Mouse (Mus musculus): ENCODE data around the gene Tekt5. TPM values are rescaled to one million over a fixed set of nuclear protein-coding genes. Genes with fewer than 3 reads are reported as not detected.
A peak's percentile ranks its signal among the peaks of the same experiment; 100 is the strongest.

Gene Tekt5
- polyA plus RNA-seq, 1 experiment, result 0.14 TPM

GRCm38 (mm10) chr16:10384544-10384943 is 10.7 kb downstream of the Tekt5 start:
- 65% methylated on average over 3 of the region's 3 CpGs for WGBS
- no peak for DNase-seq (ENCODE audit: low read depth in 1 of 2, low spot score in 2 of 2)

GRCm38 (mm10) chr16:10384060-10384497 is 11.2 kb downstream of the Tekt5 start:
- Histone ChIP-seq H3K27me3 (ENCODE audit: control insufficient read depth, insufficient read depth, low read length) (no peaks in the 10 kb centered on the region), H3K36me3 (ENCODE audit: control insufficient read depth, insufficient read depth, low read length) (no peaks in the 10 kb centered on the region), H3K4me3 (ENCODE audit: extremely low read depth, insufficient read depth, insufficient read length) (peak overlapping the region; percentile 59), H3K27ac (ENCODE audit: insufficient read depth, low read length) (peak overlapping the region; percentile 57), H3K4me1 (ENCODE audit: control insufficient read depth, insufficient read depth, insufficient read length) (no peaks in the 10 kb centered on the region)
- 26% methylated on average over 8 of the region's 8 CpGs for WGBS
- TF ChIP-seq POLR2A (IDR thresholded peaks at IDR 0.05; ENCODE audit: low read depth, low read length) (no peak), CTCF (IDR thresholded peaks at IDR 0.05; ENCODE audit: extremely low read depth, insufficient read depth, insufficient read length, insufficient replicate concordance) (no peak)
- DNase-seq (ENCODE audit: low read depth in 1 of 2, low spot score in 2 of 2), result peak; percentile 18 to 27

More at GRCm38 (mm10) chr16:10384544-10384943, 10.7 kb downstream of the Tekt5 start:
- Histone ChIP-seq H3K27ac (ENCODE audit: insufficient read depth, low read length) (no peak overlapping the region), H3K4me1 (ENCODE audit: control insufficient read depth, insufficient read depth, insufficient read length) (no peaks in the 10 kb centered on the region), H3K4me3 (ENCODE audit: extremely low read depth, insufficient read depth, insufficient read length) (no peak overlapping the region), H3K36me3 (ENCODE audit: control insufficient read depth, insufficient read depth, low read length) (no peaks in the 10 kb centered on the region), H3K27me3 (ENCODE audit: control insufficient read depth, insufficient read depth, low read length) (no peaks in the 10 kb centered on the region)
- TF ChIP-seq POLR2A (IDR thresholded peaks at IDR 0.05; ENCODE audit: low read depth, low read length) (no peak), CTCF (IDR thresholded peaks at IDR 0.05; ENCODE audit: extremely low read depth, insufficient read depth, insufficient read length, insufficient replicate concordance) (no peak)

- TF ChIP-seq POLR2A (IDR thresholded peaks at IDR 0.05; ENCODE audit: low read depth, low read length), result no peak
- no peak for TF ChIP-seq CTCF (IDR thresholded peaks at IDR 0.05; ENCODE audit: extremely low read depth, insufficient read depth, insufficient read length, insufficient replicate concordance)
These were observed 15.8 kb downstream of the Tekt5 start for GRCm38 (mm10) chr16:10379531-10379930.

GRCm38 (mm10) chr16:10377286-10377685 is 18.0 kb downstream of the Tekt5 start:
- Histone ChIP-seq H3K27me3 (ENCODE audit: control insufficient read depth, insufficient read depth, low read length) (no peaks in the 10 kb centered on the region), H3K36me3 (ENCODE audit: control insufficient read depth, insufficient read depth, low read length) (no peaks in the 10 kb centered on the region), H3K4me3 (ENCODE audit: extremely low read depth, insufficient read depth, insufficient read length) (no peak overlapping the region), H3K4me1 (ENCODE audit: control insufficient read depth, insufficient read depth, insufficient read length) (no peaks in the 10 kb centered on the region), H3K27ac (ENCODE audit: insufficient read depth, low read length) (no peak overlapping the region)
- WGBS, result 75% methylated on average over 1 of the region's 1 CpGs
- no peak for TF ChIP-seq CTCF (IDR thresholded peaks at IDR 0.05; ENCODE audit: extremely low read depth, insufficient read depth, insufficient read length, insufficient replicate concordance)
- TF ChIP-seq POLR2A (IDR thresholded peaks at IDR 0.05; ENCODE audit: low read depth, low read length), result no peak
- DNase-seq (ENCODE audit: low read depth in 1 of 2, low spot score in 2 of 2), result no peak

More at GRCm38 (mm10) chr16:10379531-10379930, 15.8 kb downstream of the Tekt5 start:
- no peaks in the 10 kb centered on the region for H3K27me3 ChIP-seq (ENCODE audit: control insufficient read depth, insufficient read depth, low read length)
- 73% methylated on average over 2 of the region's 2 CpGs for WGBS
- no peaks in the 10 kb centered on the region for H3K36me3 ChIP-seq (ENCODE audit: control insufficient read depth, insufficient read depth, low read length)
- H3K4me3 ChIP-seq (ENCODE audit: extremely low read depth, insufficient read depth, insufficient read length), result no peak overlapping the region
- no peaks in the 10 kb centered on the region for H3K4me1 ChIP-seq (ENCODE audit: control insufficient read depth, insufficient read depth, insufficient read length)
- DNase-seq (ENCODE audit: low read depth in 1 of 2, low spot score in 2 of 2), result no peak
- no peak overlapping the region for H3K27ac ChIP-seq (ENCODE audit: insufficient read depth, low read length)

GRCm38 (mm10) chr16:10374254-10375011 is 20.9 kb downstream of the Tekt5 start:
- 53% methylated on average over 13 of the region's 13 CpGs for WGBS
- DNase-seq (ENCODE audit: low read depth in 1 of 2, low spot score in 2 of 2), result no peak

GRCm38 (mm10) chr16:10372372-10372771 is 22.9 kb downstream of the Tekt5 start:
- 83% methylated on average over 4 of the region's 4 CpGs for WGBS
- TF ChIP-seq CTCF (IDR thresholded peaks at IDR 0.05; ENCODE audit: extremely low read depth, insufficient read depth, insufficient read length, insufficient replicate concordance) (no peak), POLR2A (IDR thresholded peaks at IDR 0.05; ENCODE audit: low read depth, low read length) (no peak)

More at GRCm38 (mm10) chr16:10374254-10375011, 20.9 kb downstream of the Tekt5 start:
- H3K4me3 ChIP-seq (ENCODE audit: extremely low read depth, insufficient read depth, insufficient read length), result no peak overlapping the region
- no peak for TF ChIP-seq CTCF (IDR thresholded peaks at IDR 0.05; ENCODE audit: extremely low read depth, insufficient read depth, insufficient read length, insufficient replicate concordance)
- TF ChIP-seq POLR2A (IDR thresholded peaks at IDR 0.05; ENCODE audit: low read depth, low read length), result no peak
- no peaks in the 10 kb centered on the region for H3K4me1 ChIP-seq (ENCODE audit: control insufficient read depth, insufficient read depth, insufficient read length)
- H3K27ac ChIP-seq (ENCODE audit: insufficient read depth, low read length), result no peak overlapping the region
- no peaks in the 10 kb centered on the region for H3K27me3 ChIP-seq (ENCODE audit: control insufficient read depth, insufficient read depth, low read length)
- no peaks in the 10 kb centered on the region for H3K36me3 ChIP-seq (ENCODE audit: control insufficient read depth, insufficient read depth, low read length)

GRCm38 (mm10) chr16:10369996-10370395 is 25.3 kb downstream of the Tekt5 start:
- 91% methylated on average over 1 of the region's 1 CpGs for WGBS
- no peaks in the 10 kb centered on the region for H3K4me1 ChIP-seq (ENCODE audit: control insufficient read depth, insufficient read depth, insufficient read length)
- DNase-seq (ENCODE audit: low read depth in 1 of 2, low spot score in 2 of 2), result no peak
- no peak for TF ChIP-seq POLR2A (IDR thresholded peaks at IDR 0.05; ENCODE audit: low read depth, low read length)
- no peak for TF ChIP-seq CTCF (IDR thresholded peaks at IDR 0.05; ENCODE audit: extremely low read depth, insufficient read depth, insufficient read length, insufficient replicate concordance)
- no peak overlapping the region for H3K27ac ChIP-seq (ENCODE audit: insufficient read depth, low read length)
- H3K4me3 ChIP-seq (ENCODE audit: extremely low read depth, insufficient read depth, insufficient read length), result no peak overlapping the region
- H3K36me3 ChIP-seq (ENCODE audit: control insufficient read depth, insufficient read depth, low read length), result no peaks in the 10 kb centered on the region
- no peaks in the 10 kb centered on the region for H3K27me3 ChIP-seq (ENCODE audit: control insufficient read depth, insufficient read depth, low read length)

More at GRCm38 (mm10) chr16:10372372-10372771, 22.9 kb downstream of the Tekt5 start:
- H3K36me3 ChIP-seq (ENCODE audit: control insufficient read depth, insufficient read depth, low read length), result no peaks in the 10 kb centered on the region
- no peaks in the 10 kb centered on the region for H3K27me3 ChIP-seq (ENCODE audit: control insufficient read depth, insufficient read depth, low read length)
- no peak overlapping the region for H3K4me3 ChIP-seq (ENCODE audit: extremely low read depth, insufficient read depth, insufficient read length)
- DNase-seq (ENCODE audit: low read depth in 1 of 2, low spot score in 2 of 2), result no peak
- H3K4me1 ChIP-seq (ENCODE audit: control insufficient read depth, insufficient read depth, insufficient read length), result no peaks in the 10 kb centered on the region
- no peak overlapping the region for H3K27ac ChIP-seq (ENCODE audit: insufficient read depth, low read length)

All from spleen, adult 2 months (tissue).